Mouse (Mus musculus) megakaryocyte, embryonic 14.5 days (primary cell): ENCODE data around the gene Pfn4. TPM values are rescaled to one million over a fixed set of nuclear protein-coding genes. Genes with fewer than 3 reads are reported as not detected.
"Not testable (repeated sequence)": the region's sequence is repeated elsewhere in the genome, so short reads cannot be mapped to it uniquely, and the experiment has no call there.

Experiments used
- H3K27me3 ChIP-seq: replicated peaks from 2 replicates; pipeline ENCODE3; 2012; ENCODE audit warnings: inconsistent platforms
- H3K36me3 ChIP-seq: replicated peaks from 2 replicates; pipeline ENCODE3; 2012; ENCODE audit warnings: low read length, inconsistent platforms, mixed read lengths
- H3K4me1 ChIP-seq: 2 replicates; pipeline ENCODE4 v1.6.1; 2012; ENCODE audit warnings: inconsistent platforms
- H3K4me3 ChIP-seq: replicated peaks from 2 replicates; pipeline ENCODE3; 2012; ENCODE audit warnings: moderate library complexity, mild to moderate bottlenecking, inconsistent platforms
- H3K9me3 ChIP-seq: 2 replicates; pipeline ENCODE4 v1.6.1; 2012; ENCODE audit warnings: inconsistent platforms
- FLI1 ChIP-seq: IDR thresholded peaks from 2 replicates; pipeline ENCODE4 v1.6.1; 2012; ENCODE audit warnings: low read length, inconsistent platforms, mixed read lengths
- GATA1 ChIP-seq: IDR thresholded peaks from 3 replicates; pipeline ENCODE4 v1.6.1; 2012; ENCODE audit warnings: mixed read lengths, low read length, inconsistent platforms, borderline replicate concordance
- polyA plus RNA-seq: library from polyadenylated mRNA; stranded (reverse); fragments of >175 nt; gene quantifications from 2 replicates; pipeline ENCODE4 v1.2.3, GENCODE M21; 2012; ENCODE audit warnings: low replicate concordance; ENCODE audit not compliant: insufficient read depth

Pfn4 gene
- polyA plus RNA-seq, 1 experiment, result 0.40 TPM

- TF ChIP-seq GATA1 (no peak), FLI1 (no peak)
- Histone ChIP-seq H3K27me3 (no peaks in the 10 kb centered on the region), H3K4me1 (no peaks in the 10 kb centered on the region), H3K4me3 (no peak overlapping the region), H3K36me3 (no peaks in the 10 kb centered on the region), H3K9me3 (no peaks in the 10 kb centered on the region)
Observed at GRCm38 (mm10) chr12:4742183-4742582, 26.6 kb upstream of the Pfn4 start.

- no peaks in the 10 kb centered on the region for H3K4me1 ChIP-seq
- H3K9me3 ChIP-seq, result no peaks in the 10 kb centered on the region
- no peak overlapping the region for H3K4me3 ChIP-seq
- no peaks in the 10 kb centered on the region for H3K27me3 ChIP-seq
- no peak for TF ChIP-seq FLI1
- no peak for TF ChIP-seq GATA1
- H3K36me3 ChIP-seq, result no peaks in the 10 kb centered on the region
Observed at GRCm38 (mm10) chr12:4744486-4744885, 24.3 kb upstream of the Pfn4 start.

DNA sequence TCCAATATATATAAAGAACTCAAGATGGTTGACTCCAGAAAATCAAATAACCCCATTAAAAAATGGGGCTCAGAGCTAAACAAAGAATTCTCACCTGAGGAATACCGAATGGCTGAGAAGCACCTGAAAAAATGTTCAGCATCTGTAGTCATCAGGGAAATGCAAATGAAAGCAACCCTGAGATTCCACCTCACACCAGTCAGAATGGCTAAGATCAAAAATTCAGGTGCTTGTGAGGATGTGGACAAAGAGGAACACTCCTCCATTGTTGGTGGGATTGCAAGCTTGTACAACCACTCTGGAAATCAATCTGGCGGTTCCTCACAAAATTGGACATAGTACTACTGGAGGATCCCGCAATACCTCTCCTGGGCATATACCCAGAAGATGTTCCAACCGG is 14.4 kb upstream of the Pfn4 start:
- H3K4me3 ChIP-seq, H3K9me3 ChIP-seq, H3K36me3 ChIP-seq, H3K4me1 ChIP-seq, H3K27me3 ChIP-seq: not testable (repeated sequence)

DNA sequence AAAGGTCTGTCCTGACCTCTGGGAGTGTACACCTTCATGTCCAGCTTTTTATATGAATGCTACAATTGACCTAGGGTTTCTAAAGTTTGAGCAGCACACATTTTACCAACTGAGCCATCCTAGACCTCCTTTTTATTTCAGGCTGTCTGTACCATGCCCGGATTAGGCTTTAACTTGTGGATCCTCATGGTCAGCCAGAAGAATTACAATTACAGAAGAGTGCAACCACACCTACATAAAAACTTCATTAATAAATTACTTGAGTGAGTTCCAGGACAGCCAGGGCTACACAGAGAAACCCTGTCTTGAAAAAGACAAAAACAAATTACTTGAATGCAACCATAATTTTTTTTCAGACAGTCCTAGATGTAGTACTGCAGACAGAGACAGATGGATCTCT is 11.8 kb upstream of the Pfn4 start:
- Histone ChIP-seq H3K9me3 (peaks cover 3% of the 10 kb centered on the region; the same call in 1 of the 2 replicates), H3K4me3 (no peak overlapping the region), H3K4me1 (no peaks in the 10 kb centered on the region), H3K36me3 (peaks cover 4% of the 10 kb centered on the region), H3K27me3 (no peaks in the 10 kb centered on the region)
- no peak for TF ChIP-seq GATA1
- TF ChIP-seq FLI1, result no peak

DNA sequence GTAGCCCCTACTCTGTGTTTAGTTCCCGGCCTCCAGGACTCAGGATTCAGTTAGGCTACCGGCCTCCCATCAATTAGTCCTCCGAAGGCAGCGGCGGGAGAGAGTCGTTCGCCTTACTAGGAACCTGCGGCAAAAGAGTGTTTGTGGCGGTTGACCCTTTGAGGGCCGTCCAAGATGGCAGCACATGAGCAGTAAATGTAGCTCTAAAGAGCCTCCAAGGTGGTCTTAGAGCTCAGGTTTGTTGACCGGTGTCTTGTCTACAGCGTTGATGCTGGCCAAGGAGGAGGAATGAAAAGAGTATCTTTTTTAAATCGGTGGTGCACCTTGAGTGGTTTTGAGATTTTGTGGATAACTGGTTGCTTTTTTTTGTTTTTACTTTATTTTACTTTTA is 506 bp downstream of the Pfn4 start:
- Histone ChIP-seq H3K4me3 (peak overlapping the region; percentile 98), H3K4me1 (peaks cover 27% of the 10 kb centered on the region), H3K27me3 (no peaks in the 10 kb centered on the region), H3K9me3 (peaks cover 3% of the 10 kb centered on the region; the same call in 1 of the 2 replicates), H3K36me3 (peaks cover 4% of the 10 kb centered on the region)
- TF ChIP-seq FLI1 (no peak), GATA1 (no peak)

DNA sequence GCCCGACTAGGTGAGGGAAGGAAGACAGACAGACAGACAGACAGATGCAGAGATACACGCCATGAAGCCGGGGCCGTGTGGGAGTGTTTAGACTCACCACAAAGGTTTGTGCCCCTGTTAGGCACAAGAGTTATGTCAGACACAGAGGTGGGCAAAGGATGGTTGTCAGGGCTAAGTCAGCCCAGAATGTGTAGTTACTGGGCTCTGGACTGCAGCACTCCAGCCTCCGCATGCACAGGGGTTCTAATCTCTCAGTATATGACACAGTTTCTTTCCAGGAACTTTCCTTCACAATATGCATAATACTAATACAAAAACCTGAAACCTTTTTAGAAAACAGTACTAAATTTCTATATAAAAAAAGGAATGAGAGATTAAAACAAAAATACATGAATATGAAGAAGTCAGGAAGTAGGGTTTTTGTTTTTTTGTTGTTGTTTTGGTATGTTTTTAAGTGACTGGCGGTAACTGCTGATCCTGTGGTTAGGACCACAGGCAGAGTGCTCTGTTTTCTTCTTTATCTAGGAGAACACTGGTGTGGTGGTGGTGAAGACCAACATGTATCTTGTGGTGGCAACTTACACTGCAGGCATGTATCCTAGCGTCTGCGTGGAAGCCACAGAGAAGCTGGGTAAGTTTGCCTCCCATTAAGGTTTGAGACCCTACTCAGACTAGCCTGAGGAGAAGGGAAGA is 6.2 kb downstream of the Pfn4 start:
- H3K4me1 ChIP-seq, result peaks cover 57% of the 10 kb centered on the region
- H3K9me3 ChIP-seq, result peaks cover 3% of the 10 kb centered on the region; the same call in 1 of the 2 replicates
- no peaks in the 10 kb centered on the region for H3K27me3 ChIP-seq
- peaks cover 8% of the 10 kb centered on the region for H3K36me3 ChIP-seq
- TF ChIP-seq GATA1, result no peak; the same call in 2 of the 3 replicates
- no peak for TF ChIP-seq FLI1
- H3K4me3 ChIP-seq, result peak overlapping the region; percentile 88

DNA sequence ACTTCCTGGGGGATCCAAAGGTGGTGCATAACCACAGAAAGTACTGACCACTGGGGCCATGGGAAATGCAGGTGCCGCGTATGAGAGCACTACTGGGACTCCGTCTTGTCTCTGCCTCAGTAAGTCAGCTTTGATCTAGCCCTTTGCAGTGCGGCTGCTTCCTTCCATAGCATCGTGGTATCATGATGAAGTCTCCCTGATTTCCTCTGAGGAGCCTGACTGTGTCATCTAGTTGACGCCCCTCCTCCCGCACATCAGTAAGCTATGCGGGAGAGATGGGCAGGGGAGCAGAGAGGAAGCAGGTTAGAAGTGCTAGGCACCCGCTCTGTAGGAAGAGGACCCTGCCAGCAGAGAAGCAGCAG is 6.7 kb downstream of the Pfn4 start:
- Histone ChIP-seq H3K27me3 (no peaks in the 10 kb centered on the region), H3K9me3 (peaks cover 3% of the 10 kb centered on the region; the same call in 1 of the 2 replicates), H3K4me3 (peak overlapping the region; percentile 88), H3K36me3 (peaks cover 8% of the 10 kb centered on the region), H3K4me1 (peaks cover 57% of the 10 kb centered on the region)
- TF ChIP-seq GATA1, result no peak
- no peak for TF ChIP-seq FLI1

- Histone ChIP-seq H3K4me3 (no peak overlapping the region), H3K27me3 (peaks cover 2% of the 10 kb centered on the region), H3K9me3 (peaks cover 2% of the 10 kb centered on the region; the same call in 1 of the 2 replicates), H3K4me1 (peaks cover 59% of the 10 kb centered on the region), H3K36me3 (peaks cover 6% of the 10 kb centered on the region)
- TF ChIP-seq FLI1, result no peak
- TF ChIP-seq GATA1, result no peak
Observed at GRCm38 (mm10) chr12:4777734-4778133, 8.9 kb downstream of the Pfn4 start.

GRCm38 (mm10) chr12:4780245-4780644 is 11.4 kb downstream of the Pfn4 start:
- H3K4me1 ChIP-seq, result peaks cover 54% of the 10 kb centered on the region
- H3K36me3 ChIP-seq, result peaks cover 4% of the 10 kb centered on the region
- no peak for TF ChIP-seq FLI1
- TF ChIP-seq GATA1, result no peak
- no peak overlapping the region for H3K4me3 ChIP-seq
- H3K9me3 ChIP-seq, result peaks cover 14% of the 10 kb centered on the region
- peaks cover 2% of the 10 kb centered on the region for H3K27me3 ChIP-seq

DNA sequence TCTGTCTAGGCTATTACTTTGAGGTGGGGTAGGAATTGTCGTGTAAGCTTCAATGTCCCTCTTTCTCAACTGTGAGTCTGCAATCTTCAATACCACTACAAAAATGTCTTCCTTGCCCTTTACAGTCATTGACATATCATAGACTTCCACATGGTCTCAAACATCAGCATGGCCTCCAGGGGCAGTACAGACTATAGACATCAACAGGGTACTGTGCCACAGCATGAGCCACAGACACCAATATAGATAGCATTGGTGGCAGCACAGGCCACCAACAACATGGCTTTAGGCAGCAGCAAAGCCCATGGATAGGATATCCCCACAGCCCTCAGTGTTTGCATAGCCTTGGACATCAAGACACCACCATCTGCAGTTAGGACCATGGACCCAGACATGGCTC is 12.4 kb downstream of the Pfn4 start:
- Histone ChIP-seq H3K9me3 (peaks cover 14% of the 10 kb centered on the region), H3K4me3 (peak overlapping the region; percentile 26)

GRCm38 (mm10) chr12:4781725-4782404 is 13.0 kb downstream of the Pfn4 start:
- peak overlapping the region; percentile 26 for H3K4me3 ChIP-seq
- not testable (repeated sequence) for H3K36me3 ChIP-seq, H3K27me3 ChIP-seq
- peaks cover 14% of the 10 kb centered on the region for H3K9me3 ChIP-seq
- H3K4me1 ChIP-seq, result peaks cover 37% of the 10 kb centered on the region

More for the DNA sequence above, 12.4 kb downstream of the Pfn4 start:
- H3K4me1 ChIP-seq, result peaks cover 43% of the 10 kb centered on the region
- H3K36me3 ChIP-seq, result peaks cover 4% of the 10 kb centered on the region
- H3K27me3 ChIP-seq, result peaks cover 2% of the 10 kb centered on the region
- TF ChIP-seq GATA1 (no peak), FLI1 (no peak)
